In the genomic region with DNA sequence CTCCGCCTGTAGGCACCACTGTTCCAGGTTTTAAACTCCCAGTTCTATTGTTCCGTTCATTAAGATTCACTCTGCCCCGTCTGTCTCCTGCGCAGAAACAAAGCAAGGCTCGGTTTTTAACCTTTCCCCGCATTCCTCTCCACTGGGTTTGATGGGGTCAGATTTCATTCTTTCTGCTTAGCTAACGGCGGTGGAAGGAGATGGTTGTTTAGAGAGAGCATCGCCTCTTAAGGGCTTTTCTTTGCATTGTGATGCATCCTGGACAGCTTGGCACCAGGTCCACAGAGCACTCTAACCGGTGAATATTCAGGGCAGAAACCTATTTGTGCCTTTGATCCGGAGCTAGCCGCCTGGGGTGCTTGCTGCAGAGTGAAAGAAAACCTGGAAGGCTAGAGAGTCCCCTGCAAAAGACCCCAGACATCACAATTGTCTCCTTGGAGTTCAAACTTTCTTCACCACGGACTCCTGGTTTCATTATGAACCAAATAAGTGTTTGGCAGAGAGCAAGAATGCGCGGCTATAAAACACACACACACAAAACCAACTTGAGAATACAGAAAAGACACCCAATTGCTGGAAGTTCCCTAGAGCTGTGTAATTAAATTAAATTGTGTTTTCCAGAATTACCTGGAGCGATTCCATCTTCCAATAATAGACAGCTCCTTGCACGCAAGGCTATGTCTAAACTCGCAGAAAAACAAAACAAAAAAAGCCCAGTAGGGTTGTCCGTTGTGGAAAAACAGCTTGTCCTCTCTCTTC, we compare ENCODE assay signal across 11 mouse cellular contexts. TPM values are rescaled to one million over a fixed set of nuclear protein-coding genes. Genes with fewer than 3 reads are reported as not detected.
DNase-seq lines count a peak whose midpoint lies in the region; ATAC-seq and TF ChIP-seq lines count a peak whose summit lies in the region.
"Had no signal": no experiment of that assay in that cellular context is flagged by ENCODE, and none has a peak within 500 bp of the region (broad histone marks: within the 10 kb centered on the region; RNA-seq: fewer than 3 reads in every experiment).

No protein-coding gene starts in this region.

- DNase-seq in gastrocnemius, adult 2 months: no peak
- no peak for DNase-seq in gastrocnemius, postnatal 25 days
- peak; percentile 97 for DNase-seq in ZHBTc4 (ENCODE audit: low read depth, low spot score)
- peak; percentile 56 for DNase-seq in forelimb bud, embryonic 11.5 days (ENCODE audit: low read depth, low spot score)
- no peak for DNase-seq in urinary bladder, postnatal 4 days (ENCODE audit: low spot score in 2 of 2)
- DNase-seq in left cerebral cortex, adult 18-20 months (ENCODE audit: low spot score in 2 of 2): no peak
- no peak for DNase-seq in cerebellum, adult 18-20 months
- DNase-seq: adrenal gland, adult 8-10 months; gastrocnemius, postnatal 14 days; liver, embryonic 13.5 days had no signal

- H3K4me1 ChIP-seq in midbrain, embryonic 13.5 days (replicated peaks): peaks cover 46% of the 10 kb centered on the region
- H3K4me1 ChIP-seq: liver, embryonic 13.5 days had no signal

- no peak overlapping the region for H3K27ac ChIP-seq in gastrocnemius, adult 2 months
- peak overlapping the region; percentile 86 for H3K27ac ChIP-seq in midbrain, embryonic 13.5 days
- H3K27ac ChIP-seq: liver, embryonic 13.5 days had no signal

- no peaks in the 10 kb centered on the region for H3K9me3 ChIP-seq in midbrain, embryonic 13.5 days

- H3K4me3 ChIP-seq in gastrocnemius, adult 2 months: peak overlapping the region; percentile 42
- H3K4me3 ChIP-seq in midbrain, embryonic 13.5 days (replicated peaks): 0 out of 2 replicates have a peak overlapping the region, but pooled peaks have one; percentile 10
- H3K4me3 ChIP-seq: liver, embryonic 13.5 days had no signal

- peak; percentile 63 for ATAC-seq in midbrain, embryonic 13.5 days

- no peak for TF ChIP-seq CTCF in gastrocnemius, adult 2 months (IDR thresholded peaks at IDR 0.05)

- peak overlapping the region; percentile 43 for H3K4me2 ChIP-seq in midbrain, embryonic 13.5 days (replicated peaks)
- H3K4me2 ChIP-seq: liver, embryonic 13.5 days had no signal

- H3K9ac ChIP-seq in midbrain, embryonic 13.5 days (replicated peaks): peak overlapping the region; percentile 34
- H3K9ac ChIP-seq: liver, embryonic 13.5 days had no signal

- H3K27me3 ChIP-seq in midbrain, embryonic 13.5 days: no peaks in the 10 kb centered on the region
- H3K27me3 ChIP-seq: liver, embryonic 13.5 days had no signal

- no peaks in the 10 kb centered on the region for H3K36me3 ChIP-seq in midbrain, embryonic 13.5 days
- H3K36me3 ChIP-seq: liver, embryonic 13.5 days had no signal

- intact Hi-C loops in gastrocnemius, adult 2 months (cut with DNase I): no loop called here

- 1% methylated on average over 19 of the region's 19 CpGs for WGBS in midbrain, embryonic 13.5 days

RNA-seq across cellular contexts. Expression of gene Dok5, which starts 40.7 kb away (rescaled TPM):
- 1 to 10 TPM; 2.9 to 3.8 TPM for total RNA-seq in gastrocnemius, adult 2 months (2021)
- 1 to 10 TPM; 8.6 to 8.8 TPM for total RNA-seq in gastrocnemius, postnatal 25 days (2021)
- polyA plus RNA-seq in midbrain, embryonic 13.5 days (2015; fragmentation: Nextera tagmentation; extraction: Ambion mirVana): 41.1 and 42.7 TPM in 2 replicates
- total RNA-seq in left cerebral cortex, adult 18-20 months (2021): 10 to 100 TPM; 33.9 to 35.1 TPM

Comparison
In these comparisons a context has a peak if more than half of its experiments do, and no peak if none do; other contexts are left out.
1. DNase-seq: peak in ZHBTc4 (single experiment) and forelimb bud, embryonic 11.5 days (single experiment); none in gastrocnemius, adult 2 months (single experiment), gastrocnemius, postnatal 25 days (single experiment), urinary bladder, postnatal 4 days (0 of 2), left cerebral cortex, adult 18-20 months (0 of 2) and cerebellum, adult 18-20 months (0 of 2).